Comparison of ENCODE assay signal across 17 mouse cellular contexts in genomic region chr2:31727576-31728277, GRCm38 (mm10). TPM values are rescaled to one million over a fixed set of nuclear protein-coding genes. Genes with fewer than 3 reads are reported as not detected.
DNase-seq lines count a peak whose midpoint lies in the region; ATAC-seq and TF ChIP-seq lines count a peak whose summit lies in the region.
"Had no signal": no experiment of that assay in that cellular context is flagged by ENCODE, and none has a peak within 500 bp of the region (broad histone marks: within the 10 kb centered on the region; RNA-seq: fewer than 3 reads in every experiment).

No protein-coding gene starts in this region.

- H3K4me2 ChIP-seq in heart, embryonic 14.5 days (ENCODE audit: low read length) = no peak overlapping the region
- no peak overlapping the region for H3K4me2 ChIP-seq in CH12.LX (ENCODE audit: insufficient read depth, low read depth, poor library complexity, severe bottlenecking)
- H3K4me2 ChIP-seq: liver, embryonic 13.5 days; neural tube, embryonic 15.5 days had no signal

- TF ChIP-seq EP300 in CH12.LX (IDR thresholded peaks at IDR 0.05; ENCODE audit: low read length) = no peak

- H3K4me1 ChIP-seq in heart, embryonic 14.5 days (ENCODE audit: control insufficient read depth in 2 of 2, insufficient read depth in 2 of 2, low read length in 2 of 2) = peaks cover 23 to 32% of the 10 kb centered on the region in 2 experiments
- peaks cover 12 to 41% of the 10 kb centered on the region in 2 experiments for H3K4me1 ChIP-seq in CH12.LX (ENCODE audit: control insufficient read depth in 1 of 2, insufficient read depth in 2 of 2)
- peaks cover 15% of the 10 kb centered on the region for H3K4me1 ChIP-seq in olfactory bulb, adult 2 months (ENCODE audit: control insufficient read depth, insufficient read depth, low read length)
- H3K4me1 ChIP-seq in hindbrain, embryonic 10.5 days (replicated peaks) = peaks cover 8% of the 10 kb centered on the region

- no peaks in the 10 kb centered on the region for H3K36me3 ChIP-seq in heart, embryonic 14.5 days (ENCODE audit: control insufficient read depth, insufficient read depth, low read length)
- H3K36me3 ChIP-seq in CH12.LX (replicated peaks in 1 of 2; ENCODE audit: control insufficient read depth in 1 of 2, insufficient read depth in 1 of 2, low read length in 1 of 2) = peaks cover 0 to 7% of the 10 kb centered on the region in 2 experiments
- no peaks in the 10 kb centered on the region for H3K36me3 ChIP-seq in hindbrain, embryonic 10.5 days
- H3K36me3 ChIP-seq: liver, embryonic 13.5 days; neural tube, embryonic 15.5 days had no signal

- TF ChIP-seq RAD21 in CH12.LX (IDR thresholded peaks at IDR 0.05; ENCODE audit: low read depth, low read length) = no peak

- H3K9ac ChIP-seq in heart, embryonic 14.5 days (ENCODE audit: low read length) = peak overlapping the region; percentile 16; the same call in 1 of the 2 replicates
- H3K9ac ChIP-seq in CH12.LX (ENCODE audit: insufficient read depth, low read depth) = no peak overlapping the region
- H3K9ac ChIP-seq: liver, embryonic 13.5 days; neural tube, embryonic 15.5 days had no signal

- dilution Hi-C loops in CH12.LX (cut with MboI; ENCODE audit: extremely low pct_ligation_motif_present, extremely low pct_unique_long_range_greater_than_20kb, low sequenced_read_pairs) = no loop called here

- no peak for TF ChIP-seq POLR2A in CH12.LX (IDR thresholded peaks at IDR 0.05; ENCODE audit: low read depth, low read length)
- no peak for TF ChIP-seq POLR2A in olfactory bulb, adult 2 months (IDR thresholded peaks at IDR 0.05; ENCODE audit: insufficient read depth, low read depth, low read length)

- intact Hi-C loops in left cerebral cortex, postnatal 36 days (cut with DNase I) = no loop called here

- no peak for DNase-seq in heart, adult 8-10 months (ENCODE audit: low spot score)
- peak; percentile 38 to 44 for DNase-seq in left cerebral cortex, postnatal 36 days (ENCODE audit: low spot score in 2 of 2)
- no peak for DNase-seq in left cerebral cortex, adult 11 months (ENCODE audit: low spot score)
- peak; percentile 59 for DNase-seq in CH12.LX (ENCODE audit: extremely low read depth)
- no peak for DNase-seq in adrenal gland, postnatal 36 days
- no peak for DNase-seq in hindbrain, embryonic 10.5 days (ENCODE audit: low spot score)
- DNase-seq: adrenal gland, adult 2 months; kidney, postnatal 4 days; liver, embryonic 13.5 days; lung, postnatal 4 days; right cerebral cortex, postnatal 14 days; thymus, postnatal 36 days had no signal

- H3K79me2 ChIP-seq in CH12.LX (replicated peaks; ENCODE audit: control insufficient read depth, extremely low read depth, insufficient read depth, poor library complexity, severe bottlenecking) = no peaks in the 10 kb centered on the region

- no peaks in the 10 kb centered on the region for H3K27me3 ChIP-seq in heart, embryonic 14.5 days (ENCODE audit: control insufficient read depth, insufficient read depth, low read length)
- H3K27me3 ChIP-seq in CH12.LX (replicated peaks) = no peaks in the 10 kb centered on the region
- no peaks in the 10 kb centered on the region for H3K27me3 ChIP-seq in hindbrain, embryonic 10.5 days (ENCODE audit: insufficient read depth, poor library complexity, severe bottlenecking)
- H3K27me3 ChIP-seq: liver, embryonic 13.5 days; neural tube, embryonic 15.5 days had no signal

- WGBS in heart, embryonic 14.5 days = 65% methylated on average over 9 of the region's 9 CpGs
- 58% methylated on average over 9 of the region's 9 CpGs for WGBS in olfactory bulb, adult 2 months
- WGBS in hindbrain, embryonic 10.5 days = 88% methylated on average over 9 of the region's 9 CpGs

- no peak overlapping the region for H3K4me3 ChIP-seq in heart, embryonic 14.5 days (ENCODE audit: control insufficient read depth in 1 of 2, insufficient read depth in 1 of 2, low read depth in 1 of 2, low read length in 2 of 2)
- H3K4me3 ChIP-seq in CH12.LX (replicated peaks in 1 of 3; ENCODE audit: low read depth in 2 of 3, low read length in 2 of 3, poor library complexity in 1 of 3) = no peak overlapping the region
- H3K4me3 ChIP-seq in olfactory bulb, adult 2 months (ENCODE audit: insufficient read depth, low read depth, low read length) = no peak overlapping the region
- H3K4me3 ChIP-seq in hindbrain, embryonic 10.5 days = no peak overlapping the region
- H3K4me3 ChIP-seq: erythroblast, embryonic 14.5 days; liver, embryonic 13.5 days; neural tube, embryonic 15.5 days had no signal

- H3K9me3 ChIP-seq in heart, embryonic 14.5 days (ENCODE audit: control insufficient read depth, low read length) = no peaks in the 10 kb centered on the region
- no peaks in the 10 kb centered on the region for H3K9me3 ChIP-seq in CH12.LX (replicated peaks; ENCODE audit: low read length)
- no peaks in the 10 kb centered on the region for H3K9me3 ChIP-seq in hindbrain, embryonic 10.5 days
- H3K9me3 ChIP-seq: liver, embryonic 13.5 days; neural tube, embryonic 15.5 days had no signal

- TF ChIP-seq CTCF in CH12.LX (conservative IDR thresholded peaks at IDR 0.05 in 1 of 2, IDR thresholded peaks at IDR 0.05 in 1 of 2; ENCODE audit: low read depth in 2 of 2, low read length in 2 of 2) = no peak
- TF ChIP-seq CTCF in olfactory bulb, adult 2 months (IDR thresholded peaks at IDR 0.05; ENCODE audit: insufficient read depth, low read depth, low read length) = no peak

- H3K27ac ChIP-seq in heart, embryonic 14.5 days (replicated peaks in 1 of 2; ENCODE audit: control insufficient read depth in 1 of 2, insufficient read depth in 1 of 2, low read depth in 2 of 2, low read length in 2 of 2) = peak overlapping the region; percentile 35 to 44; a peak in 3 of 4 replicates
- H3K27ac ChIP-seq in CH12.LX (ENCODE audit: insufficient read depth, low read depth) = no peak overlapping the region
- H3K27ac ChIP-seq in olfactory bulb, adult 2 months (ENCODE audit: insufficient read depth, low read depth, low read length) = peak overlapping the region; percentile 57
- no peak overlapping the region for H3K27ac ChIP-seq in hindbrain, embryonic 10.5 days
- H3K27ac ChIP-seq: neural tube, embryonic 15.5 days had no signal

- ATAC-seq in heart, embryonic 14.5 days (ENCODE audit: insufficient number of reproducible peaks, insufficient read depth, low FRiP score, low read depth) = no peak
- ATAC-seq: midbrain, embryonic 16.5 days had no signal

- in situ Hi-C loops in CH12.LX (cut with MboI; ENCODE audit: low pct_ligation_motif_present, low pct_unique_long_range_greater_than_20kb, low sequenced_read_pairs) = loop anchor here (10.0 kb wide), 1 partner anchor 57 kb away; no protein-coding TSS in a partner anchor

TF ChIP-seq in CH12.LX, 34 proteins besides CTCF, POLR2A, EP300 and RAD21:
- no peak for TF ChIP-seq TCF12 (IDR thresholded peaks at IDR 0.05; ENCODE audit: low read depth, low read length)
- TF ChIP-seq MAZ (IDR thresholded peaks at IDR 0.05; ENCODE audit: low read depth, low read length) = no peak
- TF ChIP-seq ZNF384 (IDR thresholded peaks at IDR 0.05; ENCODE audit: low read depth, low read length) = no peak
- TF ChIP-seq ZMIZ1 (IDR thresholded peaks at IDR 0.05; ENCODE audit: low read depth, low read length) = no peak
- TF ChIP-seq JUND (conservative IDR thresholded peaks at IDR 0.05; ENCODE audit: low read depth, low read length) = no peak

RNA-seq across cellular contexts. Expression of gene Abl1, which starts 39.6 kb away (rescaled TPM):
- polyA plus RNA-seq in heart, embryonic 14.5 days (2014; fragmentation: Nextera tagmentation; extraction: Ambion mirVana) = 27.8 and 28.9 TPM in 2 replicates
- 10 to 100 TPM; 30.2 to 37.3 (median 30.9) TPM for total RNA-seq in heart, adult 8-10 months (2022)
- total RNA-seq in left cerebral cortex, postnatal 36 days (2021) = 10 to 100 TPM; 37.8 to 52.2 TPM
- total RNA-seq in CH12.LX (2012; rRNA removed) (14.6 and 15.2 TPM in 2 replicates), CH12.LX (2014; rRNA removed) (9.8 and 11.2 TPM in 2 replicates)
- polyA plus RNA-seq in CH12.LX (2012; ENCODE audit: insufficient read length, low read depth) = 19.9 and 22.4 TPM in 2 replicates
- not detected in 2 replicates for polyA plus RNA-seq in olfactory bulb, adult 2 months (2012; ENCODE audit: insufficient read depth, insufficient read length, low replicate concordance, missing spikeins)
- total RNA-seq in adrenal gland, postnatal 36 days (2021) = 10 to 100 TPM; 61.8 to 69.2 TPM
- polyA plus RNA-seq in hindbrain, embryonic 10.5 days (2016; fragmentation: Nextera tagmentation; extraction: Ambion mirVana) = 43.9 and 47.5 TPM in 2 replicates

RNA-seq across cellular contexts. Expression of gene Exosc2, which starts 57.2 kb away (rescaled TPM):
- polyA plus RNA-seq in heart, embryonic 14.5 days (2014; fragmentation: Nextera tagmentation; extraction: Ambion mirVana) = 30.7 and 32.9 TPM in 2 replicates
- total RNA-seq in heart, adult 8-10 months (2022) = 1 to 10 TPM; 7.0 to 9.1 (median 8.1) TPM
- total RNA-seq in left cerebral cortex, postnatal 36 days (2021) = 10 to 100 TPM; 19.8 to 23.9 TPM
- total RNA-seq in CH12.LX (2012; rRNA removed) (104 and 139 TPM in 2 replicates), CH12.LX (2014; rRNA removed) (167 and 183 TPM in 2 replicates)
- polyA plus RNA-seq in CH12.LX (2012; ENCODE audit: insufficient read length, low read depth) = 110 and 134 TPM in 2 replicates
- not detected in 2 replicates for polyA plus RNA-seq in olfactory bulb, adult 2 months (2012; ENCODE audit: insufficient read depth, insufficient read length, low replicate concordance, missing spikeins)
- 10 to 100 TPM; 24.7 to 29.5 TPM for total RNA-seq in adrenal gland, postnatal 36 days (2021)
- 77.9 and 102 TPM in 2 replicates for polyA plus RNA-seq in hindbrain, embryonic 10.5 days (2016; fragmentation: Nextera tagmentation; extraction: Ambion mirVana)

Comparison
In these comparisons a context has a peak if more than half of its experiments do, and no peak if none do; other contexts are left out.
1. DNase-seq: peak in left cerebral cortex, postnatal 36 days (2 of 2) and CH12.LX (single experiment); none in heart, adult 8-10 months (single experiment), left cerebral cortex, adult 11 months (single experiment), adrenal gland, postnatal 36 days (0 of 2) and hindbrain, embryonic 10.5 days (single experiment).
2. H3K27ac ChIP-seq: peak in heart, embryonic 14.5 days (2 of 2) and olfactory bulb, adult 2 months (single experiment); none in CH12.LX (single experiment) and hindbrain, embryonic 10.5 days (single experiment).